Mouse (Mus musculus) left cerebral cortex, adult 18-20 months (tissue): Measurements from ENCODE around the gene Cacnb4. TPM values are rescaled to one million over a fixed set of nuclear protein-coding genes. Genes with fewer than 3 reads are reported as not detected.

Source experiments
- DNase-seq, 2 experiments: peaks; one replicate each; pipeline ENCODE4 v3.0.0; 2021 to 2022; ENCODE audit warnings: low spot score in 2 of 2, mixed read lengths in 1 of 2
- total RNA-seq, 2 experiments: library from RNA; stranded (reverse); gene quantifications; 2 replicates each; pipeline ENCODE4 v1.2.3; 2021

The Cacnb4 gene
- total RNA-seq, 2 experiments from 2014 or later: 159 to 162 TPM

GRCm38 (mm10) chr2:52424747-52425522 lies 251.7 kb downstream of the Cacnb4 start, which contains the start of gene Arl5a:
Gene Arl5a (minus strand): TSS chr2:52424901.
- peak; percentile 97 to 99 for DNase-seq

DNA sequence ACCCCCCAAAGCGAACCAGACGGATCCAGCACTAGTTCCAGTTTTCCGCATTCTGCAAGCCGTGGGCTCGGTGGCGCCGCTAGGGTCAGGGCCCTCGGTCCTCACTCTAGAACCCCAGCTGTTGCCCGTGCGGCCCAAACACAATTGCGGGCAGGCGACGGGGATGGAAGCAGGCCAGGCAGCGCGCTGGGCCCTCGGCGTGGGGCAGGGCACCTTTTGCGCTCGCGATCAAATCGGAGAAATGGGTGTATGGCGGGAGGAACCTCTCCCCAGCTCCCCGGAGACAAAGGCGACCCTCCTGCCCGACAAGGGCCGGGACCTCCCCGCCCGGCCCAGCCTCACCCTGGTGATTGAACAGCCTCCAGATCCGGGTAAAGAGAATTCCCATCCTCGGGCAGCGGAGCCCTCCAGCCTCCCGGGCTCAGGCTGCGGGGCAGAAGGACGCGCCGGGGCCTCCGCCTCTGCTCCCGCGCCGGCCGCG lies 252.3 kb downstream of the Cacnb4 start:
- DNase-seq: peak in 1 of 2 experiments; percentile 31

DNA sequence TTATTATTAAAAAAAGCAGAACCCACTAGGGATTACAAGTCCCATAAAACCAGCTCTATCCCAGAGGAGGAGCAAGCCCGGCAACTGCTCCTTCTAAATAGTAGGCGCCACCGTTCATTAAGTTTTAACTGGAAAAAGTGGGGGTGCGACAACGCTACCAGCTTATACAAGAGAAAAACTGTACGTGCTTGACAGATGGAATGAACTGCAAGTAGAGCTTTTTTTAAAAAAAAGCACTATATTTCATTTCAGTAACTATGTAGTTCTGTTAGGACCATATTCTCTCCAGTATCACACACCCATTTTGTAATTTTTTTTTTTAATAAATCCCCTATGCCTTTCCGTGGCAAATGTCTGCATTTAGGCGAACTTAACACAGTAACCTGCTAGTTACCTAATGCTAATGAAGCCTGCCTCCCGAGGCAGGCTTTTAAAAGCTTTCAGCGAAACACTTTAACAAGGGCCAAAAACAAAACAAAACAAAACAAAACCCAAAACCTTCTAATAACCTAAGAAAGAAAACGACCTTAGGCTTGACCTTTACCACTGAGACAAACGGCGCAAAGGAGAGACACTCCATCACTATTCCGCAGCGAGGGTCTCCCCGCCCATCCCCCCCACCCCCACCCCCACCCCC lies 252.9 kb downstream of the Cacnb4 start:
- DNase-seq: no peak

DNA sequence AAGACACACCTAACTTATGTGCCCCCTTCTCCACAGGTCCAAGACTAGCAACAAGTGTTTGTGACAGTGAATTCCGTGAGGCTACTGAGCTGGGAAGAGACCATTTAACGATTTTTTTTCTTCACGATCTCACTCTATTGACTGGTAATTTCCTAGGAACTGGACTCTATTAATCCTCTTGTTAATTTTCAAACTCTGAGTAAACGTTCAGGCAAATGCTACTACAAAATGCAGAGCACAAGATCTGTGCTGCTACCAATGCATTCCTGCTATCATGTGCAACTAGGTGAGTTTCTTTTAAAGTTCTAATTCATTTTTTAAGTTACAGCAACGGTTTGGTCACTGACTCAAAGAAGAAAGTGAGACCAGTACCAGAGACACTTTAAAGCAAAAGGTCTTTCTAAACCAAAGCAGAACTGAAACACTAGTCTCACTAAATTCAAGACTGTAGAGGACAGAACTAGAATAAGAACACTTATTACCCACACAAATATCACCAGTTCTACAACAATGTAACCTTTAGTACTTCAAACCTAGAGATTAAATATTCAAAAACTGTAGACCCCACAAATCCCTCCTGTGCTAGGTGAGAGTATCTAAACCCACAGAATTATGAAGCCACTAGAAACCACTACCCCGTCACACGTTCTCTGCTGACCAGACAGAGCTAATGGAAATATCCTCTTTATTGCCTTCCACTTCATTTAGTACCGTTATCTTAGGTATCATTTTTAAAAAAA lies 253.6 kb downstream of the Cacnb4 start:
- no peak for DNase-seq

- DNase-seq: no peak
Measured at GRCm38 (mm10) chr2:52421197-52421596, 255.4 kb downstream of the Cacnb4 start.

DNA sequence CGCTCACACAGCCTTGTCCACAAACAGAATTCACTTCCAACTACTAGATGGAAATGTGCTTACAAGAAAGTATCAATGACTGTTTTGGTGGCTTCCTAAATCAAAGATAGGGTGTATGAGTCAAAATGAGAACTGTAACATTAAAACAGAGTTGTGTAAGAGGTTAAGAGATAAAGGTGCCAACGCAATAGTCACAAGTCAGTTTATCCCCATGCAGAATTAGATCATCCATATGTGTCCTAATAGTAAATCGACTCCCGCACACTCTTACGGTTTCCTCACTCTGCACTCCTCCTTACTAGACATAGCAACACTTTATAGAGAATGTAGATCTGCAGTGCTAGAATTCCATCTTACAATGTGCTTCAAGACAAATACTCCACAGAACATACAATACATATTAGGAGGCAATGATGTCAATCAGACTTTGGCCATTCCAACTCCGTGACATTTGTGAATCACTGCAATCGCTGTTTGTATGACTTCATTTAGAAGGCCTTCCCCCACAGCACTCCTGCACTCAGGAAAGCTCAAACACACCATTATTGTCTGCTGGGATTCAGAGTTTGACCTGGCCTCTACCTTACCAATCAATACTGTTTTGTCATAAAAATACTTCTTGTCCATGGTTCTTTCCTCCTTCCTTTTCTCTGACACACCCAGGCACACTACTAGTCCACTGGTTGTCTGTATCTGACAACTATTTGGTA lies 256.5 kb downstream of the Cacnb4 start:
- DNase-seq: no peak

- no peak for DNase-seq
Measured at GRCm38 (mm10) chr2:52419295-52419694, 257.3 kb downstream of the Cacnb4 start.

- DNase-seq: no peak
Measured at GRCm38 (mm10) chr2:52412524-52413037, 264.1 kb downstream of the Cacnb4 start.

DNA sequence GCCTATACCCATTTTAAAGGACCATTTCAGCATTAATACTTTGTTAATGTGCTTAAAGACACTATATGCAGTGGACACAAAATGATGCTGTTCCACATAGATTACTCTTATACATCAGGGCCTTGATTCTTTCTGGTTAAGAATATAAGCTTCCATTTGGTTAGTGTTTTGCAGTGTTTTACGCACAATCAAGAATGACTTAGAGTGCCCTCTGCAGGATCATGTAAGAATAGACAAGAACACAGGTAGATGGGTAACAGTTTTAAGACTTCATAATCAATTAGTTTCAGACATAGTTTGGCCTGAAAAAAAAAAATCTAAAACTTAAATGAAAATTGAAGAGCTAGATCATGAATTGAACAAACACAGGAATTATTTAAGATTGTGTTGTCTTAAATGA lies 270.2 kb downstream of the Cacnb4 start:
- no peak for DNase-seq

- DNase-seq: no peak
Measured at GRCm38 (mm10) chr2:52405238-52405637, 271.4 kb downstream of the Cacnb4 start.

DNA sequence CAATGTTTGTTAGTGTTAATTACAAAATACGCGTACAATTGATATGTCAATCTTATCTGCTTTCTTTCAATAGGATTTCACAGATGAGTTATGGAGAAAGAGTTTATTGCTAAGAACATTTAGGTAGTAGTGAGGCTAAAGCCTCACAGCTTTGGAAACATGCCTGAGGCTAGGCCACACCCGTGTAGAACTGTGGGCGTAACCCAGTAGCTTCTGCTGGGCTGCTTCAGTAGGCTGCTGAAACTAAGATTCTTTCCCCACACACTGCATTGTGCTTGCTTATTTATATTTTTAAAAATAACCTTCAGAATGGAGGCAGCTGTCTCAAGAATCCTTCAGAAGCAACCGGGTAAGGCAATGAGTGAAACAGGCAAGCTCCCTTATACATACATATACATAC lies 282.1 kb downstream of the Cacnb4 start:
- DNase-seq: peak in 1 of 2 experiments; percentile 19

DNA sequence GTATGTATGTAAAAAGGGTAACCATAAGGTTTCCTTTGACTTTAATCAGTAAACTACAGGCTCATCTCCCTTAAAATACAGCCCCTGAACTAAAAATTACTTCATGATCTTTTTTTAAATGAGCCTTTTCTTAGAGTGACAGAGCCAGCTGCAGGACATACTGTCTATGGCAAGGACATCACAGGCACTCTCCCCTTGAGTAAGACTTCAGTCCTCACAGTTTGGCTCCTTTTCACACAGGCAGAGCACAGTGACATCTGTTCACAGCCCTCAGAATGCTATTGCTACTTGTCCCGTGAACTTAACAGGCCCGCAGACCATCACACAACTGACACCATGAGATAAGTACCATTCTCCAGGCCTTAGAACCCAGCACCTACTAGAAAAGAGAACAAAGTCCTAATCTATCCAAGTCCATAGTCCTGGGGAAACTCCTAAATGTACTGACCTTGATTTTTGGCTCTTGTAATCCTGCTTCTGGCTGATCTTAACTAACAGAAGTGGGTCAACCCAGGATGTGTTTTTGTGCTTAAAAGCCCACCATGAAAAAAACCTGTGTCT lies 286.1 kb downstream of the Cacnb4 start:
- no peak for DNase-seq

DNA sequence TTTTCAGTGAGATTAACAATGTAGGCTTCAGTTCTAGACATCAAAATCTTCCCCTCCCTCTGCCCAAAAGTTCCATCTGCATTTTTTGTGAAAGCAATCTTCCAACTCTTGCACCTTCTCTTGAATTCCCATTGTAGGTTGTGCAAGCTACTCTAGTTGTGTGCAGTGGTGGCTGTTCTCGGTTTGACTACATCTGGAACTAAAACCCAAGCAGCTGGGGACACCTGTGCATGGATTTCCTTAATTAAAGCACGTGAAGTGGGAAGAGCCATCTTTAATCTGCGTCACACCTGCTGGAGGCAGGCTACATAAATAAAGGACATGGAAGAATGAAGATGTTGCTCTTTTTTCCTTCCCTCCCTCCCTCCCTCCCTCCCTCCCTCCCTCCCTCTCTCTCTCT lies 286.7 kb downstream of the Cacnb4 start:
- DNase-seq: no peak

DNA sequence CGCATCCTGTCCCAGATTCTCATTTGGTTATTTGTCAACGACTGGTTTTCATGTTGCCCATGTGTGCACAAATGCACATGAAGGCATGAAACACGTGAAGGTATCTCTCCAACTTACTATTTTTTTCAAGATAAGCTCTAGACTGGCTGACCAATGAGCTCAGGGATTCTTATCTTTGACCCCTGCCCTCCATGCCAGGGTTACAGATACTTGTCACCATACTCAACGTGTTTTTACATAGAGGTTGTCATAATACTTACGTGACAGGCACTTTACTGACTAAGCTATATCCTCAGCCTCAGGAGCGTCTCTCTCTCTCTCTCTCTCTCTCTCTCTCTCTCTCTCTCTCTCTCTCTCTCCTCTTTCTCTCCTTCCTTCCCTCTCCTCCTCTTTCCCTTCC lies 290.2 kb downstream of the Cacnb4 start:
- no peak for DNase-seq

GRCm38 (mm10) chr2:52386037-52386436 lies 290.6 kb downstream of the Cacnb4 start:
- DNase-seq: no peak

DNA sequence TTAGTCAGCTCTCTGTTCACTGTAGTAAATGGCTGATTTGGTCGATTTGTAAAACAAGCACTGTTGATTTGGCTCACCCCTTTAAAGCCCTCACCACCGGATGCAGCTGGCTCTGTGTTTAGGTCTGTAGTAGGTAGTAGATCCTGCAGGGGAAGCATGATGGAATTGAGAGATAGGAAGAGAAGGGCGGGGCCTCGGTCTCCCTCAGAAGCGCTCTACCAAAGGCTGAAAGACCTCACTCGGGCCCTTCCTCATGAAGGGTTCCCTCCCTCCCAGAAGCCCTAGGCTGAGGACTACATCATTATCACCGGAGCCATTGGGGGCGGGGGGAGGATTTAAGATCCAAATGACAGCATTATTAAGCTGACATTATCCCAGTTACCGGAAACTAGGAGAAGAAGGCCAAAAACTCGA lies 297.8 kb downstream of the Cacnb4 start:
- no peak for DNase-seq

DNA sequence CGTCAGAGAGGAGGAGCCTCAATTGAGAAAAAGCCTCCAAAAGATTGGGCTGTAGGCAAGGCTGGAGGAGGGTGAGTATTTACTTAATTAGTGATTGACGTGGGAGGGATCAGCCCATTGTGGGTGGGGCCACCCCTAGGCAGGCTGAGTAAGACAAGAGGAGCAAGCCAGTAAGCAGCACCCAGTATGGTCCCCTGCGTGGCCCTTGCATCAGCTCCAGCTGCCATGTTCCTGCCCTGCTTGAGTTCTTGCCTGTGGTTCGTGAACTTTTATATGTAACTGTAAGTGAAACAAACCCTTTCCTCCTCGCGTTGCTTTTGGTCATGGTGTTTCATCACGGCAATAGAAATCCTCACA lies 298.2 kb downstream of the Cacnb4 start, which contains the start of gene Neb:
Gene Neb (minus strand): TSS at position 27 of the 357 bp plus-strand sequence.
- no peak for DNase-seq
